Mouse (Mus musculus) B cell, adult 2 months (primary cell): Measurements from ENCODE around the gene Awat2.
"Not testable (repeated sequence)": the region's sequence is repeated elsewhere in the genome, so short reads cannot be mapped to it uniquely, and the experiment has no call there.

Experiments
- DNase-seq, 2 experiments: peaks; one replicate each; pipeline ENCODE4 v3.0.0; 2022

The Awat2 gene

DNA sequence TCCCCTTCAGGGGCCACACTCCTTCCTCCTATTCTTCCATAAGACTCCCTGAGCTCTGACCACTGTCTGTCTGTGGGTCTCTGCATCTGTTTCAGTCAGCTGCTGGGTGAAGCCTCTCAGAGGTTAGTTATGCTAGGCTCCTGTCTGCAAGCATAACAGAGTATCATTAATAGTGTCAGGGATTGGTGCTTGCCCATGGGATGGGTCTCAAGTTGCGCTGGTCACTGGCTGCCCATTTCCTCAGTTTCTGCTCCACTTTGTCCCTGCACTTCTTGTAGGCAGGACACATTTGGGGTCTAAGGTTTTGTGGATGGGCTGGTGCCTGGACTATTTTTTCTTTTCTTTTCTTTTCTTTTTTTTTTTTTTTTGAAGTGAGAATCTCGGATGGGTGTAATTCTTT lies at the start of gene Awat2:
TSS of gene Awat2 (minus strand) at position 101 of the 400 bp plus-strand sequence.
- not testable (repeated sequence) for DNase-seq

DNA sequence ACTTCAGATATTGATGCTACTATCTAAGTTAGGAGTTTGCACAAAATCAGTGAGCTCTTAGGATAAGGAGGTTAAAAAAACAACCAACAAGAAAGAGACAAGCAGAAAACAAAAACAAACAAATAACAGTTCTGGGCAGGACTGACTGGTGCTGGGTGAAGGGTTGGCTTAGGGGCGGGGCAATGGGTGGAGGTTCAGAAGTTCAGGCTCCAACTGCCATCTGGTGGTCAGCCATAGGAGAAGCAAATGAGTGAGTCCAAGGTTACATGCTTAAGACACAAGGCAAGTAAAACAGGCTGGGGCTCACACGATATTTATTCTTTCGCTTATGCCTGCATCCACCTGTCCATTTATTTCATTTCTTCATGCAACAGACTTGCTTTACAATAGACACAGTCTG lies 37.8 kb upstream of the Awat2 start:
- DNase-seq: peak; percentile 73 to 75

DNA sequence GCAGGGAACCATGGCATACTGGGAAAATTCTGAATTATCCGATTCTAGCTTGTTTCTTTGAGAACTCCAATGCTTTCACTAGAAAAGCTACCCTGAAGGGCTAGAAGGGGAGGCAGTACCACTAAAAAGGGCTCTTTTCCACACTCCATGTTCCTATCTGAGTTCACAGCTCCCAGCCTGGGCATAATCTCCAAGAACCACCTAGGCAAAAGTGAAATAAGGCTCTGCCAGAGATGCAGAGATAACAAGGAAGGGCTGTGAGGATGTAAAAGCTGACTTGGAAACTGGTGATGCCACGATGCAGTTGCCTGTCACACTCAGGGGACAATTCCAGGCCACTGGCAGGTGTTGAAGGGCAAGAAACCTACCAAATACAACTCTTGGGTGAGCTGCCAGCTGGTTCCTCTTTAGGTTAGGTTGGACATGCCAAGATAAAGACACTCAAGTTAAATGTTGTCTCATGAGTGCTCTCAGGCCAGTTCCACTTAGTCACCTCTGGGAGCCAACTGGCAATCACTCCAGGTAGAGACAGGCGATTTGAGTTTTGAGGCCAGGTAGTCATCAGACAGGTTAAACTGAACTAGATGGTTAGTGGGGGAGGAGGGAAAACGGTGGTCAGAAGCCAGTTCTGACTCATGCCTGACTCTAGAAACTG lies 33.2 kb upstream of the Awat2 start:
- DNase-seq: no peak

- DNase-seq: no peak
Measured at GRCm38 (mm10) chrX:100471491-100471890, 29.0 kb upstream of the Awat2 start.

GRCm38 (mm10) chrX:100470126-100470525 lies 27.6 kb upstream of the Awat2 start:
- DNase-seq: no peak

DNA sequence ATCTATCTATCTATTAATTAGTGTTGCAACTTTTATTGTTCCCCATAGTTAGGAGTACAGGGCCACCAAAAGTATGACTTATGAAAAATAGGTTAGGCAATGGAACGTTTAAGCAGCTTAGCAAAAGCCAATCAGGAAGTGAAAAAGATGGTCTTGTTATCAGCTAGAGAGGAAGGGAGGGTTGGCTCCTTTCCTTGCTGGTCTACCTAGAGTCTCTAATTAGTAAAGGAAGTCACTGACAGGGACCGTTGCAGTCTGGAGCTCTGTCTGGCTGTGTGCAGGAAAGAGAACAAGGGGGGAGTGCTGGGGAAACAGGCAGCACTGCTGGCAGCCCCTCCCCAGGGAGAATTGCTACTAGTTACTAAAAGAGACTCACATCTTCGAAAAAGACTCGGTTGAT lies 25.5 kb upstream of the Awat2 start:
- DNase-seq: no peak

DNA sequence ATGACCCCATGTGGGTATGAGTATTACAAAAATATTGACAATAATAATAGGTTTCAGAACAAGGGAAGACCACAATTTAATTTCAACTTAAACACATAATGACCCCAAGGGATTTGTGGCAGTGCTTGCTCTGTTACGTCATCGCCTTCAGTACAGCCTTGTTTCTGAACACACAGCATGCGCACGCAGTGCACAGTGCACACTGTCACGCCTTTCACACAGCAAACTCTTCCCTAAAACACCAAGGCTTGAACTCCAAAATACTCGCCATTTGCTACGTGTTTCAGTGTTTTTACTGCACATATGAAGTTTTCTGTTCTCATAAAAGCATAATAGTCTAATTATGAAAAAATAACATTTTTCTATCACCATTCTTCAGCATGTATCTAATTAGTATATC lies 1.0 kb upstream of the Awat2 start:
- peak; percentile 17 to 21 for DNase-seq

DNA sequence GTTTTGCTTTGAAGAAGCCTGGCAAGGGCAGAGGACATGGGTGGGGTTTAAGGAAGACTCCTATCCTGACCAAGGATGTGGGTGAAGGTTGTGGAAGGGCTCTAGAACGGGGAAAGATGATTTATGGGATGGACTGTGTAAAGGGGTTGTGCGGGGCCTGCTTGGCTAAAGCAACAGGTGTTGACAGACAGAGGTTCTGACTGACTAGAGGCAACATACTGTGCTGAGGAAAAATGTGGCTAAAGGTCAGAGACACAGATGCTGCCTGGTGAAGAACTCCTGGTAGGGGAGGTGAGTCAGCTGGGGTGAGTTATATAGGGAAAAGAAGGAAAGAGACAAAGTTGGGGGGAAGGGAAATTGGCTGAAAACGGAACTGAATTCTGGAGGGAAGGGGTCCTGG lies 10.2 kb downstream of the Awat2 start:
- DNase-seq: no peak

GRCm38 (mm10) chrX:100428693-100429092 lies 13.8 kb downstream of the Awat2 start, which contains the start of gene Otud6a:
Gene Otud6a (plus strand): TSS chrX:100429013.
- DNase-seq: no peak

DNA sequence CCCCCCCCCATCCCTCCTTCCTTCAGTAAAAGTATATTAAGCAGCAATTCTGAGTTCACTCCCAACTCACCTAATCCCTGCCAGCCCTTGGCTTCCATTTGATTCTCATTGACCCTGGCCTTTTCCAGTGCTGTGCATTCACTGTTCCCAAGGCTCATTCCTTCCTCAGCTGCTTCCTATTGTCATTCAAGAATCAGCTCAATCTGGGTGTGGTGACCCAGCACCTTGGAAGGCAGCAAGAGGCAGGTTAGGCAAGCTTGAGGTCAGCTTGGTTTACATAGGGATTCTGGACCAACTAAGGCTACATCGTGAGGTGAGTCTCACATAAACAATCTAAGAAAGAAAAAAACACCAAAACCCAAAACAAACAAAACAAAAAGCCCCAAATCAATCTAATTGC lies 33.3 kb downstream of the Awat2 start:
- DNase-seq: no peak

GRCm38 (mm10) chrX:100401657-100402056 lies 40.9 kb downstream of the Awat2 start:
- DNase-seq: no peak

DNA sequence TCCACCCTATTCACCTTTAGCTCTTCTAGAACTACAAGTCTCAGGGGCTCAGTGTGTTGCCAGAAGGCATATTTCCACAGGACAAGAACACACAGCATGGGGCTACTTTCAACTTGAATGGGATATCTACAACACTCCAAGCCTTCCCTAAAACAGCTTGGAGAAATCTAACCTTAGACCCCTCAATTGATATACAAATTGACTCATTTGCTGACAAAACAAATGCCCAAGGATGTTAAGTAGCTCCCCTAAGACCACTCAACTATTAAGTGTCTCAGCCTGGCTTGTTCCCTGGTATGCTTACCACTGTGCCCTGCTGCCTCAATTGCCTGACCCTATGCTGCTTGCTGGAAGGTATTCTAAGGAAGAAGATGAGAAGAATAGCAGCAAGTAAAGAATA lies 41.6 kb downstream of the Awat2 start:
- DNase-seq: no peak

DNA sequence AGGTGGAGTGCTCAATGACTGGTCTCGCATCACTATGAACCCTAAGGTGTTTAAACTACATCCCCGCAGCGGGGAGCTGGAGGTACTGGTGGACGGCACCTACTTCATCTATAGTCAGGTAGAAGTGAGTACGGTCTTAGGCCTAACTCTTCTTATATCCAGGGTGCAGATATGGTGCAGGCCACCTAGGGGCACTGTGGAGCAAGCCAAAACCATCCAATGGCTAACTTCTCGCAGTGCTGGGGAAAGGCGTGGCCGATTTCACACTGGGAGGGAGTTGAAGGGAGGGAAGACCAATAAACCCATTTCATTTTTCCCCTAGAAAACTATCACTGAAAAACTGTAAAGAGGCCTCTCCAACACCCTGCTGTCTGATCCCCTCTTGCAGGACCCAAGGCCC lies 47.5 kb downstream of the Awat2 start:
- DNase-seq: no peak

GRCm38 (mm10) chrX:100394223-100394861 lies 48.2 kb downstream of the Awat2 start:
- DNase-seq: no peak

DNA sequence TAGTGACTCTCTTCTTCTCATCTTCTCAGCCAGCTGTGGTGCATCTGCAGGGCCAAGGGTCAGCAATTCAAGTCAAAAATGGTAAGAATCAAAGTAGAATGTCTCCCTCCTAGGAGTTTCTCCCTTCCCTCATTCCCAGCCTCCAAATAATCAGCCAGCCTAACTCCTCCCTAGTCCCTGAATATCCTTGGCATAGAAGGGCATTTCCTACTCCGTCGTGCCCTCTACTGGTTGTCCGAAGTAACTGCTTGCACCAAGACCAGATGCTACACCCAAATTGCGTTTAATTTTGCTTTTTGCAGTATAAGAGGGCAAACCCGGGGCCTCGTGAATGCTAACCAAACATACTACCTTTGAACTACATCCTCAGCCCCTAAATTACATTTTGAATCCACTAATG lies 50.2 kb downstream of the Awat2 start:
- no peak for DNase-seq

DNA sequence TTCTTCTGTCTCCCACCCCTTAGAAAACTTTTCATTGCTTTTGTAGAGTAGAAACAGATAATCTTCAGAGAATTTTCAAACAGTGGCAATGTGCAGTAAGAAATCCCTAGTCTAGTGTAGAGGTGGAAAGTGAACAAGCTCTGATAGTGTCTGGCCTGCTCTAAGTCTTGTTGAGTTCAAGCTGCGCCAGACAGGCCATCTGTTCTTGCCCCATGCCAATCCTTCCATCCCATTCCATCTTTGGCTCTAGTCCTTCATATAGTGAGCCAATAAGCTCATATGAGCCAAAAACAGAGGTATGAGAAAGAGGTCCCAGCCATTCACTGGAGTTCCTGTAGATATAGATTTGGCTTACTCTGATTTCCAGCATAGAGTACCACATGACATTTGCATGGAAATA lies 52.6 kb downstream of the Awat2 start:
- no peak for DNase-seq

DNA sequence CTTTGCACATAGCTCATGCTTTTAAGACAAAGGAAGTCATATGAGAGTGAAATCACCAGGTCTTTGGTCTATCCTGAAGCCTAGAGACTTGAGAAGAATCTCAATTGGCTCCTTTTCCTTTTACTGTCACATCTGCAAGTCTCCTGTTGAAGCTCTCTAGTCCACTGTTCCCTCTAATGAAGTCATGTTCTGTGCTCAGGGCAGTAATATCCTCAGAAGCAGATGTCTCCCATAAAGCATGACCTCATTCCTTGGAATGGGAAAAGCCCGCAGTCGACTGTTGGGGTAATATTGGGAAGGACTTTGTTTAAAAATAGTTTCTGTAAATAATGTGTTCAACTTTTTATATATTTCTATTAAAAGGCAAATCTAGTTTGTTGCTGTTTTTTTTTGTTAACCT lies 85.5 kb downstream of the Awat2 start:
- DNase-seq: no peak
